Mouse (Mus musculus) skeletal muscle tissue, adult 2 months (tissue): Measurements from ENCODE around the gene Olfr820.
"Not testable (repeated sequence)": the region's sequence is repeated elsewhere in the genome, so short reads cannot be mapped to it uniquely, and the experiment has no call there.

Source experiments
- DNase-seq: peaks from one replicate; pipeline ENCODE4 v3.0.0-alpha.2; 2012; ENCODE audit warnings: low read depth, low spot score

Gene Olfr820

GRCm38 (mm10) chr10:130012321-130012720 lies at the start of gene Olfr820:
Gene Olfr820, plus strand, starts transcription at chr10:130012621.
- no peak for DNase-seq

GRCm38 (mm10) chr10:129966232-129966631 lies 46.2 kb upstream of the Olfr820 start:
- DNase-seq: not testable (repeated sequence)

- not testable (repeated sequence) for DNase-seq
Measured at GRCm38 (mm10) chr10:129967166-129967565, 45.3 kb upstream of the Olfr820 start, which contains the start of gene Olfr819. Gene Olfr819, minus strand, starts transcription at chr10:129967266.

DNA sequence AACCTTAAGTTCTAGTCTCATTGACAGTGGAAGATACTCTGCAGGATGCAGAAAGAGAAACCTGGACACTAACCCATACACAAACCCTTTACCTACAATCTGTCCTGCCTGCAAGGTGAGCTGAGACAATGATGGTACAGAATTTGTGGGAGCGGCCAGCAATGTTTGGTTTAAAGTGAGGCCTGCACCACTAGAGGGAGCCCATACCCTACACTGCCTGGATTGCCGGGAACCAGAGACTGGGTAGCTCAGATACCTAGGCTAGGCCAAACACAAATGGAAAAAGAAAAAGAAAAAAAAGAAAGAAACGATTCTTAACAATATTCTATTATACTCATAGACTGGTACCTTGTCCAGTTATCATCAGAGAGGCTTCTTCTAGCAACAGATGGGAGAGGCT lies 39.4 kb upstream of the Olfr820 start:
- DNase-seq: not testable (repeated sequence)

DNA sequence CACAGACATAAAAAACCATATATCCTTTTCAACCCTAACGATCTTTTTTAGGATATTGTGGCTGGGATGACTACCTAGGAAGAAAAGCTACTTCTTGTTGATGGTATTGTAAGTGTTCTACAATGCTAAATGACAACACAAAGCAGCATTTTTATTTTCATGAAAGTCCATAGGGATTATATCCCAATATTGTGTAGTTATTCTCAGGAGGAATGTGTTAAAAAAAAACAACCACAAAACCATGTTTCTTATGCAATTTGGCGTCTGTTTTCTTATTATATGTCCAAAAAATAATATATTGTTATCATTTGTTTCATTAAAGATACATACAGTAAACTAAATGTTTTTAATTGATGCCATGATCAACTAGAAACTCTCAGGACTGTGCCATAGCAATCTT lies 36.4 kb upstream of the Olfr820 start, which contains the start of gene Olfr247:
Gene Olfr247 (minus strand): TSS at position 101 of the 400 bp plus-strand sequence.
- not testable (repeated sequence) for DNase-seq

- DNase-seq: not testable (repeated sequence)
Measured at GRCm38 (mm10) chr10:129981867-129982266, 30.6 kb upstream of the Olfr820 start.

DNA sequence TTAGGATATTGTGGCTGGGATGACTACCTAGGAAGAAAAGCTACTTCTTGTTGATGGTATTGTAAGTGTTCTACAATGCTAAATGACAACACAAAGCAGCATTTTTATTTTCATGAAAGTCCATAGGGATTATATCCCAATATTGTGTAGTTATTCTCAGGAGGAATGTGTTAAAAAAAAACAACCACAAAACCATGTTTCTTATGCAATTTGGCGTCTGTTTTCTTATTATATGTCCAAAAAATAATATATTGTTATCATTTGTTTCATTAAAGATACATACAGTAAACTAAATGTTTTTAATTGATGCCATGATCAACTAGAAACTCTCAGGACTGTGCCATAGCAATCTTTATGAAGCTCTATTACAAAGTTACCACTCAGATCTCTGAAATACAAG lies 27.5 kb upstream of the Olfr820 start, which contains the start of gene Gm10310:
Gene Gm10310 (minus strand): TSS at position 101 of the 400 bp plus-strand sequence.
- not testable (repeated sequence) for DNase-seq

GRCm38 (mm10) chr10:130004104-130004503 lies 8.3 kb upstream of the Olfr820 start:
- DNase-seq: not testable (repeated sequence)

GRCm38 (mm10) chr10:130005366-130005765 lies 7.1 kb upstream of the Olfr820 start:
- DNase-seq: not testable (repeated sequence)

- no peak for DNase-seq
Measured at GRCm38 (mm10) chr10:130030048-130030447, 17.6 kb downstream of the Olfr820 start, which contains the start of gene Olfr821. Gene Olfr821, plus strand, starts transcription at chr10:130030348.

- no peak for DNase-seq
Measured at GRCm38 (mm10) chr10:130037096-130037495, 24.7 kb downstream of the Olfr820 start.
